Mouse (Mus musculus) left cerebral cortex, adult 2 months (tissue): ENCODE measurements around the gene Ankfn1. TPM values are rescaled to one million over a fixed set of nuclear protein-coding genes. Genes with fewer than 3 reads are reported as not detected.

Experiments used
- DNase-seq, 2 experiments: peaks; one replicate each; pipeline ENCODE4 v3.0.0; 2021 to 2022; ENCODE audit warnings: low spot score in 2 of 2, mixed read lengths in 1 of 2; ENCODE audit errors: extremely low spot score in 1 of 2
- H3K27ac ChIP-seq: fragments of 200-600 bp; 2 replicates; pipeline ENCODE4 v1.8.1; 2022
- H3K4me3 ChIP-seq: fragments of 200-600 bp; 2 replicates; pipeline ENCODE4 v1.8.1; 2022
- CTCF ChIP-seq: fragments of 200-600 bp; IDR thresholded peaks from 2 replicates; pipeline ENCODE4 v1.8.1; 2022; ENCODE audit warnings: antibody characterized with exemption, mild to moderate bottlenecking, moderate library complexity
- intact Hi-C: fragments of 180-260 bp; cut with DNase I; formaldehyde crosslinking; loops from one replicate; pipeline ENCODE4 v1.15.1; 2025
- long read RNA-seq, 2 experiments: library from polyadenylated mRNA; stranded (forward); transcript quantifications; one replicate each; pipeline ENCODE4 v2.0.0; 2021; ENCODE audit warnings: borderline mapping rate in 2 of 2
- total RNA-seq, 2 experiments: library from RNA; stranded (reverse); gene quantifications; 2 replicates each; pipeline ENCODE4 v1.2.3; 2021

Gene Ankfn1
- total RNA-seq = 10 to 100 TPM; 11.0 to 13.1 TPM
- long read RNA-seq, experiment 1, partial matches to known transcripts = 2 of 3 reads
- long read RNA-seq, experiment 1, other reads (novel, unspliced or antisense) = 1 of 3 reads
- long read RNA-seq, experiment 2, partial matches to known transcripts = 0 of 1 reads
- long read RNA-seq, experiment 2, other reads (novel, unspliced or antisense) = 1 of 1 reads

DNA sequence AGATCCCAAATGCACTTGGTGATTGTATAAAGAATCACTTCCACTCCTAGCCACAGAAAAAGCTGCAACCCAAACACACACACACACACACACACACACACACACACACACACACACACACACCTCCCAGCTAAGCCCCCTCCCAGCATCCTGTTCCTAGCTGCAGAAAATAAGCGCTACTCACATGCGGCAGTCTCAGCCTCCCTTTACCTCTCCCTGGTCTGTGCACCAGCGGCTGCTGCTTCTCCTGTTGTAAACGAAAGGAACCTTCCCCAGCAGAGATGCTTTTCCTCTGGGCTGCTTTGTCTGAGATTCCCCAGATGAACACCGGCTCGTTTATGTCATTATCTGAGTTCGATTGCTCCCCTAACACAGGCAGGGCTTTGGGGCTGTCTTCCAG is at the start of gene Ankfn1:
Gene Ankfn1, minus strand, starts transcription at position 223 of the 400 bp plus-strand sequence.
- TF ChIP-seq CTCF = no peak
- DNase-seq = peak in 1 of 2 experiments; percentile 12
- Histone ChIP-seq H3K4me3 (no peak within 1 kb of the TSS), H3K27ac (no peak within 1 kb of the TSS)
- intact Hi-C loops = no loop called here

GRCm38 (mm10) chr11:89823661-89824446 is 46.4 kb upstream of the Ankfn1 start:
- no peak for DNase-seq
- no peak for TF ChIP-seq CTCF
- intact Hi-C loops = no loop called here
- H3K4me3 ChIP-seq = no peak overlapping the region
- no peak overlapping the region for H3K27ac ChIP-seq

GRCm38 (mm10) chr11:89818594-89818993 is 41.1 kb upstream of the Ankfn1 start:
- no peak for TF ChIP-seq CTCF
- H3K27ac ChIP-seq = no peak overlapping the region
- DNase-seq = no peak
- intact Hi-C loops = no loop called here
- no peak overlapping the region for H3K4me3 ChIP-seq

GRCm38 (mm10) chr11:89811403-89811802 is 34.0 kb upstream of the Ankfn1 start:
- no peak for DNase-seq
- intact Hi-C loops = no loop called here
- no peak overlapping the region for H3K4me3 ChIP-seq
- H3K27ac ChIP-seq = no peak overlapping the region
- TF ChIP-seq CTCF = no peak

GRCm38 (mm10) chr11:89807998-89808397 is 30.5 kb upstream of the Ankfn1 start:
- DNase-seq = no peak
- Histone ChIP-seq H3K4me3 (no peak overlapping the region), H3K27ac (no peak overlapping the region)
- TF ChIP-seq CTCF = no peak
- intact Hi-C loops = no loop called here

- TF ChIP-seq CTCF = no peak
- no peak for DNase-seq
- intact Hi-C loops = no loop called here
- Histone ChIP-seq H3K4me3 (no peak overlapping the region), H3K27ac (no peak overlapping the region)
These were observed 27.4 kb upstream of the Ankfn1 start for GRCm38 (mm10) chr11:89804822-89805221.

DNA sequence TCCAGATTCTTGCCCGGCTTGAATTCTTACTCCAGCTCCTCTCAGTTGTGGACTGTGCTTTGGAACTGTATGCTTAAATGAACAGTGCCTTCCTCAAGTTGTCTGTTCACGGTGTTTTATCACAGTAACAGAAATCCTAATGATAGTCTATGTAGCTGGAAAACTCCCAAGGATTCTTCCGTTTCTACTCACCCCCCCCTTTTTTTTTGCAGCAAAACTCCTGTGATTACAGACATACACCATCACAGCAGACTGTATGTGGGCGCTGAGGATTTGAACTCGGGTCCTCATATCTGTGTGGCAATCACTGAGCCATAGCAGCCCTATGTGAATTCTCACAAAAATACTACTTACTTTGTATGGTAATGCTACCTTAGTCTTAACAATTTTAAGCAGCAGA is 26.5 kb upstream of the Ankfn1 start:
- TF ChIP-seq CTCF = no peak
- DNase-seq = no peak
- intact Hi-C loops = no loop called here
- H3K4me3 ChIP-seq = no peak overlapping the region
- H3K27ac ChIP-seq = no peak overlapping the region

GRCm38 (mm10) chr11:89792709-89793108 is 15.3 kb upstream of the Ankfn1 start:
- TF ChIP-seq CTCF = no peak
- intact Hi-C loops = no loop called here

DNA sequence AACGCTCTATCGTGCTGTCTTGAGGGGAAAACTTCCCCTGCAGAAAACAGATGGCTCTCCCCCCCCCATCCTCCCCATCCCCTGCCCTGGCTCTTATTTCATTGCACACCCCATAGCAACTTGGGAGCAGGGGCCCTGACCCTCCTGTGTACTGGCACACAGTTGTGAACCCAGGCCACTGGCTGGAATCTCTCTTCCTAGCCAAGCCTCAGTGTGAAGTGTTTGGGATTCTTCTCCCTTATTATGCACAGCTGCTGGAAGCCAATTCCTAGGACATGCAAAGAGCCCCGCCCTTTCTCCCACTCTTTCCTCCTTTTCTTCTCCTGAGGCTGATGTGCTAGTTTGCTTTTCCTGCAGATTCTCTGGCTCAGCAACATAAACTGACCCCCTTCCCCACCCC is 1.4 kb downstream of the Ankfn1 start:
- TF ChIP-seq CTCF = no peak
- H3K4me3 ChIP-seq = no peak overlapping the region
- no peak for DNase-seq
- intact Hi-C loops = no loop called here
- no peak overlapping the region for H3K27ac ChIP-seq

More at GRCm38 (mm10) chr11:89792709-89793108, 15.3 kb upstream of the Ankfn1 start:
- DNase-seq = no peak
- no peak overlapping the region for H3K27ac ChIP-seq
- no peak overlapping the region for H3K4me3 ChIP-seq

- Histone ChIP-seq H3K4me3 (no peak overlapping the region), H3K27ac (no peak overlapping the region)
- no peak for DNase-seq
- no peak for TF ChIP-seq CTCF
- intact Hi-C loops = no loop called here
These were observed 2.5 kb downstream of the Ankfn1 start for GRCm38 (mm10) chr11:89774913-89775312.

GRCm38 (mm10) chr11:89772941-89773340 is 4.5 kb downstream of the Ankfn1 start:
- intact Hi-C loops = no loop called here
- no peak overlapping the region for H3K27ac ChIP-seq
- H3K4me3 ChIP-seq = no peak overlapping the region
- no peak for TF ChIP-seq CTCF
- no peak for DNase-seq

- no peak for TF ChIP-seq CTCF
- H3K27ac ChIP-seq = no peak overlapping the region
- DNase-seq = no peak
- H3K4me3 ChIP-seq = no peak overlapping the region
- intact Hi-C loops = no loop called here
These were observed 11.7 kb downstream of the Ankfn1 start for GRCm38 (mm10) chr11:89765770-89766148.
